Mouse (Mus musculus): ENCODE measurements around the gene Elmo2. TPM values are rescaled to one million over a fixed set of nuclear protein-coding genes. Genes with fewer than 3 reads are reported as not detected.

Elmo2 gene
- polyA plus RNA-seq, 1 experiment from 2014 or later: 70.6 TPM

GRCm38 (mm10) chr2:165283644-165284043 lies 42.6 kb downstream of the Elmo2 start:
- H3K4me1 ChIP-seq (ENCODE audit: control insufficient read depth, insufficient read depth, low read length): peaks cover 10% of the 10 kb centered on the region
- no peak overlapping the region for H3K27ac ChIP-seq (replicated peaks; ENCODE audit: low read depth, low read length)
- H3K36me3 ChIP-seq (ENCODE audit: control insufficient read depth, insufficient read depth, low read length): peaks cover 21% of the 10 kb centered on the region; the same call in 1 of the 2 replicates
- DNase-seq (ENCODE audit: low spot score) (no peak), ATAC-seq (ENCODE audit: low read depth) (no peak)
- no peak overlapping the region for H3K9ac ChIP-seq (ENCODE audit: low read depth, low read length)
- H3K4me2 ChIP-seq (ENCODE audit: low read depth, low read length): no peak overlapping the region
- no peaks in the 10 kb centered on the region for H3K27me3 ChIP-seq (replicated peaks; ENCODE audit: control insufficient read depth, insufficient read depth, low read length)
- H3K9me3 ChIP-seq (ENCODE audit: control insufficient read depth, low read length): no peaks in the 10 kb centered on the region
- no peak overlapping the region for H3K4me3 ChIP-seq (ENCODE audit: low read depth, low read length)
- WGBS: 86% methylated on average over 3 of the region's 3 CpGs

GRCm38 (mm10) chr2:165281779-165282311 lies 44.4 kb downstream of the Elmo2 start:
- H3K27me3 ChIP-seq (replicated peaks; ENCODE audit: control insufficient read depth, insufficient read depth, low read length): no peaks in the 10 kb centered on the region
- H3K4me2 ChIP-seq (ENCODE audit: low read depth, low read length): no peak overlapping the region
- 47% methylated on average over 3 of the region's 6 CpGs for WGBS
- DNase-seq (ENCODE audit: low spot score) (peak; percentile 72), ATAC-seq (ENCODE audit: low read depth) (peak; percentile 60)
- H3K27ac ChIP-seq (replicated peaks; ENCODE audit: low read depth, low read length): no peak overlapping the region
- H3K36me3 ChIP-seq (ENCODE audit: control insufficient read depth, insufficient read depth, low read length): peaks cover 30% of the 10 kb centered on the region
- H3K4me1 ChIP-seq (ENCODE audit: control insufficient read depth, insufficient read depth, low read length): peaks cover 5% of the 10 kb centered on the region; the same call in 1 of the 2 replicates
- H3K9me3 ChIP-seq (ENCODE audit: control insufficient read depth, low read length): no peaks in the 10 kb centered on the region
- no peak overlapping the region for H3K4me3 ChIP-seq (ENCODE audit: low read depth, low read length)
- H3K9ac ChIP-seq (ENCODE audit: low read depth, low read length): no peak overlapping the region

GRCm38 (mm10) chr2:165279351-165279750 lies 46.9 kb downstream of the Elmo2 start:
- DNase-seq (ENCODE audit: low spot score) (no peak), ATAC-seq (ENCODE audit: low read depth) (no peak)
- H3K4me1 ChIP-seq (ENCODE audit: control insufficient read depth, insufficient read depth, low read length): no peaks in the 10 kb centered on the region; the same call in 1 of the 2 replicates
- no peaks in the 10 kb centered on the region for H3K9me3 ChIP-seq (ENCODE audit: control insufficient read depth, low read length)
- H3K4me2 ChIP-seq (ENCODE audit: low read depth, low read length): no peak overlapping the region
- no peak overlapping the region for H3K4me3 ChIP-seq (ENCODE audit: low read depth, low read length)
- H3K27ac ChIP-seq (replicated peaks; ENCODE audit: low read depth, low read length): no peak overlapping the region
- peaks cover 32% of the 10 kb centered on the region for H3K36me3 ChIP-seq (ENCODE audit: control insufficient read depth, insufficient read depth, low read length)
- 44% methylated on average over 10 of the region's 10 CpGs for WGBS
- no peak overlapping the region for H3K9ac ChIP-seq (ENCODE audit: low read depth, low read length)
- H3K27me3 ChIP-seq (replicated peaks; ENCODE audit: control insufficient read depth, insufficient read depth, low read length): no peaks in the 10 kb centered on the region

GRCm38 (mm10) chr2:165277188-165277740 lies 49.0 kb downstream of the Elmo2 start:
- no peak for ATAC-seq (ENCODE audit: low read depth)
- peaks cover 28% of the 10 kb centered on the region; the same call in 1 of the 2 replicates for H3K36me3 ChIP-seq (ENCODE audit: control insufficient read depth, insufficient read depth, low read length)

GRCm38 (mm10) chr2:165275824-165276223 lies 50.5 kb downstream of the Elmo2 start:
- Histone ChIP-seq H3K9ac (ENCODE audit: low read depth, low read length) (0 out of 2 replicates have a peak overlapping the region, but pooled peaks have one; percentile 5), H3K9me3 (ENCODE audit: control insufficient read depth, low read length) (no peaks in the 10 kb centered on the region), H3K4me2 (ENCODE audit: low read depth, low read length) (no peak overlapping the region), H3K27ac (replicated peaks; ENCODE audit: low read depth, low read length) (0 out of 2 replicates have a peak overlapping the region, but pooled peaks have one; percentile 15), H3K4me3 (ENCODE audit: low read depth, low read length) (no peak overlapping the region), H3K4me1 (ENCODE audit: control insufficient read depth, insufficient read depth, low read length) (no peaks in the 10 kb centered on the region; the same call in 1 of the 2 replicates), H3K36me3 (ENCODE audit: control insufficient read depth, insufficient read depth, low read length) (peaks cover 20% of the 10 kb centered on the region; the same call in 1 of the 2 replicates), H3K27me3 (replicated peaks; ENCODE audit: control insufficient read depth, insufficient read depth, low read length) (no peaks in the 10 kb centered on the region)
- DNase-seq (ENCODE audit: low spot score) (peak; percentile 76), ATAC-seq (ENCODE audit: low read depth) (peak; percentile 64)
- 16% methylated on average over 8 of the region's 8 CpGs for WGBS

More at GRCm38 (mm10) chr2:165277188-165277740, 49.0 kb downstream of the Elmo2 start:
- DNase-seq (ENCODE audit: low spot score): no peak
- no peak overlapping the region for H3K4me3 ChIP-seq (ENCODE audit: low read depth, low read length)
- H3K27me3 ChIP-seq (replicated peaks; ENCODE audit: control insufficient read depth, insufficient read depth, low read length): no peaks in the 10 kb centered on the region
- H3K9ac ChIP-seq (ENCODE audit: low read depth, low read length): no peak overlapping the region
- H3K9me3 ChIP-seq (ENCODE audit: control insufficient read depth, low read length): no peaks in the 10 kb centered on the region
- WGBS: 72% methylated on average over 3 of the region's 5 CpGs
- no peak overlapping the region for H3K27ac ChIP-seq (replicated peaks; ENCODE audit: low read depth, low read length)
- no peaks in the 10 kb centered on the region; the same call in 1 of the 2 replicates for H3K4me1 ChIP-seq (ENCODE audit: control insufficient read depth, insufficient read depth, low read length)
- no peak overlapping the region for H3K4me2 ChIP-seq (ENCODE audit: low read depth, low read length)

GRCm38 (mm10) chr2:165275124-165275640 lies 51.1 kb downstream of the Elmo2 start:
- no peak overlapping the region for H3K27ac ChIP-seq (replicated peaks; ENCODE audit: low read depth, low read length)

GRCm38 (mm10) chr2:165273589-165273988 lies 52.7 kb downstream of the Elmo2 start:
- WGBS: 37% methylated on average over 4 of the region's 4 CpGs
- Histone ChIP-seq H3K9me3 (ENCODE audit: control insufficient read depth, low read length) (no peaks in the 10 kb centered on the region), H3K9ac (ENCODE audit: low read depth, low read length) (no peak overlapping the region), H3K27me3 (replicated peaks; ENCODE audit: control insufficient read depth, insufficient read depth, low read length) (no peaks in the 10 kb centered on the region), H3K4me1 (ENCODE audit: control insufficient read depth, insufficient read depth, low read length) (no peaks in the 10 kb centered on the region; the same call in 1 of the 2 replicates), H3K4me3 (ENCODE audit: low read depth, low read length) (no peak overlapping the region), H3K27ac (replicated peaks; ENCODE audit: low read depth, low read length) (no peak overlapping the region), H3K36me3 (ENCODE audit: control insufficient read depth, insufficient read depth, low read length) (peaks cover 11% of the 10 kb centered on the region; the same call in 1 of the 2 replicates), H3K4me2 (ENCODE audit: low read depth, low read length) (no peak overlapping the region)
- DNase-seq (ENCODE audit: low spot score): no peak
- ATAC-seq (ENCODE audit: low read depth): no peak

More at GRCm38 (mm10) chr2:165275124-165275640, 51.1 kb downstream of the Elmo2 start:
- H3K27me3 ChIP-seq (replicated peaks; ENCODE audit: control insufficient read depth, insufficient read depth, low read length): no peaks in the 10 kb centered on the region
- no peaks in the 10 kb centered on the region for H3K9me3 ChIP-seq (ENCODE audit: control insufficient read depth, low read length)
- ATAC-seq (ENCODE audit: low read depth) (peak; percentile 80), DNase-seq (ENCODE audit: low spot score) (peak; percentile 62)
- no peak overlapping the region for H3K4me2 ChIP-seq (ENCODE audit: low read depth, low read length)
- 22% methylated on average over 6 of the region's 8 CpGs for WGBS
- H3K9ac ChIP-seq (ENCODE audit: low read depth, low read length): 0 out of 2 replicates have a peak overlapping the region, but pooled peaks have one; percentile 5
- peaks cover 14% of the 10 kb centered on the region; the same call in 1 of the 2 replicates for H3K36me3 ChIP-seq (ENCODE audit: control insufficient read depth, insufficient read depth, low read length)
- no peak overlapping the region for H3K4me3 ChIP-seq (ENCODE audit: low read depth, low read length)
- H3K4me1 ChIP-seq (ENCODE audit: control insufficient read depth, insufficient read depth, low read length): no peaks in the 10 kb centered on the region; the same call in 1 of the 2 replicates

GRCm38 (mm10) chr2:165271326-165271725 lies 55.0 kb downstream of the Elmo2 start:
- WGBS: 20% methylated on average over 8 of the region's 8 CpGs

More at GRCm38 (mm10) chr2:165271326-165271725, 55.0 kb downstream of the Elmo2 start:
- Histone ChIP-seq H3K9ac (ENCODE audit: low read depth, low read length) (no peak overlapping the region), H3K27me3 (replicated peaks; ENCODE audit: control insufficient read depth, insufficient read depth, low read length) (peaks cover 6% of the 10 kb centered on the region; the same call in 1 of the 2 replicates), H3K4me3 (ENCODE audit: low read depth, low read length) (no peak overlapping the region), H3K27ac (replicated peaks; ENCODE audit: low read depth, low read length) (no peak overlapping the region), H3K4me1 (ENCODE audit: control insufficient read depth, insufficient read depth, low read length) (peaks cover 3% of the 10 kb centered on the region; the same call in 1 of the 2 replicates), H3K4me2 (ENCODE audit: low read depth, low read length) (no peak overlapping the region), H3K9me3 (ENCODE audit: control insufficient read depth, low read length) (no peaks in the 10 kb centered on the region), H3K36me3 (ENCODE audit: control insufficient read depth, insufficient read depth, low read length) (no peaks in the 10 kb centered on the region)
- DNase-seq (ENCODE audit: low spot score) (no peak), ATAC-seq (ENCODE audit: low read depth) (no peak)

All from embryonic facial prominence, embryonic 14.5 days (tissue).